Mouse (Mus musculus) hindbrain, embryonic 13.5 days (tissue): ENCODE data around the gene Fam193b. TPM values are rescaled to one million over a fixed set of nuclear protein-coding genes. Genes with fewer than 3 reads are reported as not detected.
A peak's percentile ranks its signal among the peaks of the same experiment; 100 is the strongest.
"Not testable (repeated sequence)": the region's sequence is repeated elsewhere in the genome, so short reads cannot be mapped to it uniquely, and the experiment has no call there.

Experiments used
- ATAC-seq: fragments of 200-750 bp; cut with Nextera tagmentation; 2 replicates; pipeline ENCODE4 v1.8.0; 2017; ENCODE audit warnings: moderate TSS enrichment; ENCODE audit not compliant: low FRiP score
- H3K27ac ChIP-seq: fragments of 300-500 bp; sonication (generic); 2 replicates; pipeline ENCODE4 v1.5.1; 2015; ENCODE audit warnings: inconsistent platforms, mild to moderate bottlenecking, moderate library complexity
- H3K27me3 ChIP-seq: fragments of 300-500 bp; sonication (generic); 2 replicates; pipeline ENCODE4 v1.6.1; 2015; ENCODE audit warnings: mild to moderate bottlenecking, inconsistent platforms
- H3K36me3 ChIP-seq: fragments of 300-500 bp; sonication (generic); 2 replicates; pipeline ENCODE4 v1.6.1; 2015; ENCODE audit warnings: mild to moderate bottlenecking, inconsistent platforms
- H3K4me1 ChIP-seq: fragments of 300-500 bp; sonication (generic); replicated peaks from 2 replicates; pipeline ENCODE4 v1.6.1; 2015; ENCODE audit warnings: inconsistent platforms
- H3K4me2 ChIP-seq: fragments of 300-500 bp; sonication (generic); 2 replicates; pipeline ENCODE4 v1.6.1; 2015; ENCODE audit warnings: inconsistent platforms, mild to moderate bottlenecking, moderate library complexity
- H3K4me3 ChIP-seq: fragments of 300-500 bp; sonication (generic); 2 replicates; pipeline ENCODE4 v1.5.1; 2015; ENCODE audit warnings: mild to moderate bottlenecking, inconsistent platforms
- H3K9ac ChIP-seq: fragments of 300-500 bp; sonication (generic); 2 replicates; pipeline ENCODE4 v1.6.1; 2015; ENCODE audit warnings: mild to moderate bottlenecking, inconsistent platforms
- H3K9me3 ChIP-seq: fragments of 300-500 bp; sonication (generic); 2 replicates; pipeline ENCODE4 v1.6.1; 2016; ENCODE audit warnings: inconsistent platforms
- WGBS: fragments of 180-500 bp; shearing (Covaris S2); methylation state at CpG from one replicate; pipeline ENCODE4 v1.1.7; 2015; 5-methylcytosine and 5-hydroxymethylcytosine counted together
- polyA plus RNA-seq: library from polyadenylated mRNA; unstranded; fragments of >200 nt; fragmentation: Nextera tagmentation; extraction: Ambion mirVana; gene quantifications from 2 replicates; pipeline ENCODE4 v1.2.1, GENCODE M21; 2015

Gene Fam193b
- polyA plus RNA-seq, 1 experiment from 2014 or later, result 57.0 TPM

DNA sequence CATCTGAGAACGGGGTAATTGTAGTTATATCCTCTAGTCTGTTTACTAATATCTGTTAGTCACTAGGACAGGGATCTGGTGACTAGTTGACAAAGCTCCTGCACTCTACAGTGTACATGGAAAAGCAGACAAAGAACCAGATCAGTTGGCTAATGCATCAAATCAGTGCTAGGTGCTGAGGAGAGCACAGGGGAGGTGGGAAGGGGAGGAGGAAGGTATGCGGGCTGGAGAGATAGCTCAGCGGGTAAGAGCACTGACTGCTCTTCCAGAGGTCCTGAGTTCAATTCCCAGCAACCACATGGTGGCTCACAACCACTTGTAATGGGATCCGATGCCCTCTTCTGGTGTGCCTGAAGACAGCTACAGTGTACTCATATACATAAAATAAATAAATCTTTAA lies 2.4 kb downstream of the Fam193b start:
- 96% methylated on average over 4 of the region's 4 CpGs for WGBS
- not testable (repeated sequence) for ATAC-seq

DNA sequence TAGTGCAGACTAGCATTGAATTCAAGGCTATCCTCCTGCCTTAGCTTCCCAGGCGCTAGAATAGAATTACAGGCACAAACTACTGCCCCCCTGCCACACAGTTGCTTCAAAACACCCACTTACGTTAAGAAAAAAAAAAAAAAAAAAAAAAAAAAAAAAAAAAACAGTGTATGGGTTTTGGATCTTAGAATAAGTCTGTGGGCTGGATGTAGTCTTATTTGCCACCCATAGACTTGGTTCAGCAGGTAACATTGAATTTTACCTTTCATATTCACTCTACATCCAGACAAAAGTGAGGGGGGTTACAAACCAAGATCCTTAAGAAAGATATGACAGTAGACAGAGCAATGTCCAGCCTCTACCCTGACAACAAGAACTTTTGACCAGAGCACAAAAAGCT lies 3.0 kb downstream of the Fam193b start:
- Histone ChIP-seq H3K4me1 (peaks cover 47% of the 10 kb centered on the region), H3K9ac (no peak overlapping the region)
- WGBS, result 84% methylated on average over 2 of the region's 2 CpGs

More for the DNA sequence above, 2.4 kb downstream of the Fam193b start:
- not testable (repeated sequence) for H3K27me3 ChIP-seq, H3K9me3 ChIP-seq, H3K9ac ChIP-seq, H3K27ac ChIP-seq, H3K4me3 ChIP-seq
- peaks cover 47% of the 10 kb centered on the region for H3K4me1 ChIP-seq
- H3K4me2 ChIP-seq, result 0 out of 2 replicates have a peak overlapping the region, but pooled peaks have one; percentile 2
- H3K36me3 ChIP-seq, result peaks cover 18% of the 10 kb centered on the region

DNA sequence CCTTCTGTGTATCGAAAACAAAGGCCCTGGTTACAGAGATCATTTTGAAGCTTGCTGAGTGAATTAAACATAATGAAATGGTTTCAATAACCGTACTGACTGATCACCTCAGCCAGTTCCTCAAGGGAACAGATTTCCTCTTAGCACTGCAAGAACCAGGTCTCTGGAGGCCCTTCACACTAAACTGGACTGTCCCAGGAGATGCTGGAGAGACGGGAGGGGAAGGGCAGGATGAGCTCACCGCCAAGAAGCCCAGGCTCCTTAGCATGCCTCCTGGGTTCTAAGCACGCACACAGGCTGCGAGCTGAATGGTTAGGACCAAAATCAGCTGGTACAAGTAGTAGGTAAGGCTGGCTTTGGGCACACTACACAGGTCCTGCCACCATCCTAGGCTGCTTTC lies 3.9 kb downstream of the Fam193b start:
- no peak overlapping the region for H3K27ac ChIP-seq
- no peak for ATAC-seq
- peaks cover 18% of the 10 kb centered on the region for H3K36me3 ChIP-seq
- H3K4me2 ChIP-seq, result no peak overlapping the region
- H3K27me3 ChIP-seq, result no peaks in the 10 kb centered on the region
- 86% methylated on average over 6 of the region's 6 CpGs for WGBS
- H3K4me3 ChIP-seq, result no peak overlapping the region
- H3K9ac ChIP-seq, result peak overlapping the region; percentile 43; the same call in 1 of the 2 replicates
- peaks cover 43% of the 10 kb centered on the region for H3K4me1 ChIP-seq
- H3K9me3 ChIP-seq, result no peaks in the 10 kb centered on the region

More for the DNA sequence above, 3.0 kb downstream of the Fam193b start:
- Histone ChIP-seq H3K27ac (no peak overlapping the region), H3K4me2 (0 out of 2 replicates have a peak overlapping the region, but pooled peaks have one; percentile 2), H3K9me3 (no peaks in the 10 kb centered on the region), H3K27me3 (no peaks in the 10 kb centered on the region), H3K36me3 (peaks cover 18% of the 10 kb centered on the region), H3K4me3 (no peak overlapping the region)
- ATAC-seq, result no peak

DNA sequence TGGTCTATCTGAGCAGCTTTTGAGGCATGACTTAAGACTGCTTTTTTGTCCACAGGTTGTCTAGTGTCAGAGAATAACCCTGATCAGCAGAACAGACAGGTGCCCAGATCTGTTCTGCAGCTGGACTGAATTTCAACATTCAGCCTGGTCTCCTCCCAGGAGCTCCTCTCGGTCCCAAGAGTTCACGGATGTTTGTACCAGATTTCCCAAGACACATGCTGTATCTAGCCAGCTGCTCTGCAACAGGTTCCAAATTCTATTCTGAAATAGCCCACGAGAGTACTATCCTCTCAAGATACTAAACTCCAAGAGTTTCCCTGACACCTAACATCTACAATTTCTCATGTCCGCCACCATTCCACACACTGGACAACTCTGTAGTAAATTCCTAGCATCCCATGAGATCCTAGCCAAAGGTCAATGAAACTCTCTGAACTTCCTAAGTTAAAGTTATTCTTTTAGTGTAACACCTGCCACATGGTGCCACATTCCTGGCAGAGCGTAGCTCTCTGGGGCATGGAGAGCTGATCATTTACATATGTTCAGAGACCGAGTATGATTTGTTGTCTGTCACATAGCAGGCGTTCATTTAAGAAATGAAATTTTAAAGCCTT lies 7.5 kb downstream of the Fam193b start:
- Histone ChIP-seq H3K9ac (no peak overlapping the region), H3K4me2 (no peak overlapping the region), H3K36me3 (peaks cover 18% of the 10 kb centered on the region), H3K27ac (no peak overlapping the region), H3K4me1 (peaks cover 32% of the 10 kb centered on the region), H3K9me3 (no peaks in the 10 kb centered on the region), H3K27me3 (no peaks in the 10 kb centered on the region), H3K4me3 (no peak overlapping the region)
- WGBS, result 86% methylated on average over 7 of the region's 7 CpGs
- no peak for ATAC-seq

DNA sequence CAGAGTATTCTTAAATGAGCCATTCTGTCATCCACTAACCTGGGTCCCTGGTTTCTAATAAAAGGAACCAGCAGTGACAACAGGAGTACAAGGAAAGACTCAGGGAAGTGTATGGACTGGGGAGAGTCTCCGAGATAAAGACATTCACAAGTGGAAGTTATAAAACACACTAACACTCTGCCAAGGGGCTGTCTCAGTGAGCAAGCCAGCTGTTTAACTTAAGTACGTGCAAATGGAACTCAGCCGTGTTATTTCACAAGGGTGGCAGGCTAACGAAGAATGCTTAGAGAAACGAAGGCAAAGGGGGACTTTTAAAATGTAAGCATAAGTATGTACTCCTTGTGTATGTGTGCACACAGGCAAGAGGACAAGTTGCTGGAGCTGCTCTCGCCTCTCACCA lies 13.4 kb downstream of the Fam193b start:
- Histone ChIP-seq H3K27me3 (no peaks in the 10 kb centered on the region), H3K4me2 (no peak overlapping the region), H3K4me3 (no peak overlapping the region), H3K4me1 (peaks cover 12% of the 10 kb centered on the region), H3K9ac (no peak overlapping the region), H3K36me3 (peaks cover 42% of the 10 kb centered on the region), H3K9me3 (no peaks in the 10 kb centered on the region), H3K27ac (no peak overlapping the region)
- no peak for ATAC-seq
- WGBS, result 95% methylated on average over 6 of the region's 6 CpGs

DNA sequence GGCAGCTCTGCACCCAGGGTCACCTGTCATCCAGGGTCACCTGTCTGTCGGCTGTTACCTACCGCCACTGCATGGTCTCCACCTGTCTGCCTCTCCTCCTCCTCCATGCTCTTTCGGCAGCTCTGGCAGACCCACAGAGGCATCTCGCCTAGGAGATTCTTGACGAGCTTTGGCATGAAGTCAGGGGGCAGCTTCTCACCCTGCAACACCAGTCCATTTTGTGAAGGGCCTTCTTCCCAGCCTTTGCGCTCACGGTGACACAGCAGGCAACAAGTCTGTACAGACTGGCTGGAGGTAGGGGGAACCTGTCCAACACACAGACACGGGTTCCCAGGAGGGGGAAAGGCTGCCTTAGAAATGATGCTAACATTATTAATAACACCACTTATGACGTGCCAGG lies 15.0 kb downstream of the Fam193b start:
- no peak overlapping the region for H3K4me3 ChIP-seq
- no peaks in the 10 kb centered on the region for H3K27me3 ChIP-seq
- H3K9ac ChIP-seq, result no peak overlapping the region
- no peak overlapping the region for H3K4me2 ChIP-seq
- peaks cover 57% of the 10 kb centered on the region for H3K36me3 ChIP-seq
- no peaks in the 10 kb centered on the region for H3K9me3 ChIP-seq
- no peak for ATAC-seq
- no peak overlapping the region for H3K27ac ChIP-seq
- WGBS, result 92% methylated on average over 9 of the region's 9 CpGs
- peaks cover 12% of the 10 kb centered on the region for H3K4me1 ChIP-seq

DNA sequence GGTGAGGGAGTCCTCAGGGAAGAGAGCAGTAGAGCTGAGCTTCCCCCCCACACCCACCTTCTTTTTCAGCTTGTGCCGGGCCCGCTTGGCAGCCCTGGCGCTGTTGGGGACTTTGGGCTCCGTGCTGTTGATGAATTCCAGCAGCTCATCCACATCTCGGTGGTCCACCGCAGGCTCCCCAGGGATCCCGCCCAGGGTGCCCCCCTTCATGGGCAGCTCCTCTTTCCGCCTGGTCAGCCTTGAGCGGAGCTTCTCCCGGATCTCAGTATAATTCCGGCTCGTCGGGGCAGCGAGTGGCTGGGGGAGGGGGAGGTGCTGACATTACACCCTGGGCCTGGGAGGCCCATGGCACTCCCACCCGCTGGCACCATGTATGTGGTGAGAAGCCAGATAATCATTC lies 21.9 kb downstream of the Fam193b start:
- Histone ChIP-seq H3K9me3 (no peaks in the 10 kb centered on the region), H3K4me1 (no peaks in the 10 kb centered on the region), H3K27ac (no peak overlapping the region), H3K27me3 (no peaks in the 10 kb centered on the region), H3K4me2 (no peak overlapping the region), H3K36me3 (peaks cover 98% of the 10 kb centered on the region), H3K9ac (no peak overlapping the region), H3K4me3 (no peak overlapping the region)
- 96% methylated on average over 15 of the region's 15 CpGs for WGBS
- no peak for ATAC-seq

DNA sequence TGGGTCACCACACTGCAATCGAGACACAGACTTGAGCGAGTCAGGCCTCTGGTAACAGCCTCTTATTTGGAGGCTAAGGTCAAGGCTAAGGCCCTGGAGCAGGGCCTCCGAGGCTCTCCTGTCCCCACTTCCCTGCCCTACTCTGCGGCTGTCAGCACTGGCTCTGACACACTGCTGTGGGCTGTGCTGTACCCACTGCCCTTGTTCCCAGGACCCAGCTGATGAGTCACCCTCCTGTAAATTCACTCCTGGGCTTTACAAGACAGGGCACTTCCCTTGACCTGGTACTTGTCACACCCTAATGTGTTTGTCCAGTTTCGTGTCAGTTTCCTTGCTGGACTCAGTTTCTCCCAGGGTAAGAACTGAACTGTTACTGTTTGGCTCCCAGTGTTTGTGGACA lies 22.5 kb downstream of the Fam193b start:
- H3K4me1 ChIP-seq, result no peaks in the 10 kb centered on the region
- ATAC-seq, result no peak
- WGBS, result 95% methylated on average over 5 of the region's 5 CpGs
- H3K9ac ChIP-seq, result no peak overlapping the region
- H3K27ac ChIP-seq, result no peak overlapping the region
- H3K36me3 ChIP-seq, result peaks cover 98% of the 10 kb centered on the region
- no peak overlapping the region for H3K4me3 ChIP-seq
- H3K27me3 ChIP-seq, result no peaks in the 10 kb centered on the region
- no peak overlapping the region for H3K4me2 ChIP-seq
- no peaks in the 10 kb centered on the region for H3K9me3 ChIP-seq

DNA sequence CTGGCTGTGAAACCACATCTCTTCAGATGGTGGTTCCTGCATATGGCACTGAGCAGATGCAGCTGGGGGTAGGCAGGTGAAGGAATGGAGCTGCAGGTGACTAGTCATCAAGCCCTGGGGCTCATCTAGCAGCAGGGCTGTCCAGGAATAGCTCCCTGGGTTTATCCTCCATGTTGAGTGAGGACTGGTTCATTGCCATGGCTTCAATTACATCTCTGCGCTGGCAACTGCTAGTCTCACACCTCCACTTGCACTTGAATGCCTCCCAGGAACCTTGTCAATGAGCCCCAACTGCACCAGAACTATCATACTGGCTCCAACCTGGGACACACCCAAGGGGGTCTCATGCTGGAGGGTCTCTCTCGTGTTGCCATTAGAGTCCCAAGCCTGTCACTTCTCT lies 23.0 kb downstream of the Fam193b start:
- no peak overlapping the region for H3K4me2 ChIP-seq
- WGBS, result 96% methylated on average over 2 of the region's 2 CpGs
- H3K27me3 ChIP-seq, result no peaks in the 10 kb centered on the region
- no peak for ATAC-seq
- H3K27ac ChIP-seq, result no peak overlapping the region
- H3K4me1 ChIP-seq, result no peaks in the 10 kb centered on the region
- no peak overlapping the region for H3K9ac ChIP-seq
- H3K9me3 ChIP-seq, result no peaks in the 10 kb centered on the region
- no peak overlapping the region for H3K4me3 ChIP-seq
- peaks cover 98% of the 10 kb centered on the region for H3K36me3 ChIP-seq

DNA sequence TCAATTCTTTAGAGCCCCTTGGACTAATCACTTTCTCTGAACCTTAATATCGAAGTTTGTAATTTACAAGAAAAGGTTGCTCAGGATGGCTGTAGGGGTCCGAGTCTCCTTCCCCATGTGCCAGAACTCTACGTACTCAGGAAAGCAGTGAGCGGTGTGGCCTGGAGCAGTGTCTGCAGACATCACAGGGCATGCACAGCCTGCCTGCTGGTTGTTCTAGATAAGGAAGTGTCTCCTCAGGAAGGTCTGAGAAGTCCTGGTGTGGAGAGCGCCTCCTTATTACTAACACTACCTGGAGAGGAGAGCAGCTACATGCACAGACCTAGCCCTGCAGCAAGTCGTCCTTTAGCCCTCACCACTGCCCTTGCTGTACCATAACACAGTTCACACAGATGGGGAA lies 26.1 kb downstream of the Fam193b start:
- Histone ChIP-seq H3K27me3 (no peaks in the 10 kb centered on the region), H3K36me3 (peaks cover 100% of the 10 kb centered on the region), H3K4me2 (no peak overlapping the region), H3K9ac (no peak overlapping the region), H3K4me1 (no peaks in the 10 kb centered on the region), H3K9me3 (no peaks in the 10 kb centered on the region), H3K27ac (no peak overlapping the region), H3K4me3 (no peak overlapping the region)
- ATAC-seq, result no peak
- WGBS, result 89% methylated on average over 6 of the region's 6 CpGs

DNA sequence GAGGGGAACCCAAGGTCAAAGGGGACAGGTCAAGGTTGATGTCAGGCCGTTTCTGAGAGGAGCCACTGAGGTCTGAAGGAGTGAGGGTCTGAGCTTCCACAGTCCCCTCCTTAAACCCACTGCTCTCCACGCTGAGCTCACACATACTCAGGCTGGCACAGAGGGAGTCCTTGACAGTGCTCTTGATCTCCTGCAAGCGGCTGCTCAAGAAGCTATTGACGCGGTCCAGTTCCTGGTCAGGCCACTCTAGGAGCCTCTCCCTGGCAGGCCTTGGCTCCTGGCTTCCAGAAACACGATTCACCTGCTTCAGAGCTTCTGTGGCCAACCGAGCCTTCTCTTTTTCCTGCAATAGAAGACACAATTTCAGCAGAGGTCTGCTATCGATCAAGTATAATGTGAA lies 27.5 kb downstream of the Fam193b start:
- Histone ChIP-seq H3K9ac (no peak overlapping the region), H3K4me3 (no peak overlapping the region), H3K27me3 (no peaks in the 10 kb centered on the region), H3K4me1 (no peaks in the 10 kb centered on the region), H3K36me3 (peaks cover 100% of the 10 kb centered on the region), H3K27ac (no peak overlapping the region), H3K9me3 (no peaks in the 10 kb centered on the region), H3K4me2 (no peak overlapping the region)
- WGBS, result 96% methylated on average over 8 of the region's 8 CpGs
- ATAC-seq, result no peak

DNA sequence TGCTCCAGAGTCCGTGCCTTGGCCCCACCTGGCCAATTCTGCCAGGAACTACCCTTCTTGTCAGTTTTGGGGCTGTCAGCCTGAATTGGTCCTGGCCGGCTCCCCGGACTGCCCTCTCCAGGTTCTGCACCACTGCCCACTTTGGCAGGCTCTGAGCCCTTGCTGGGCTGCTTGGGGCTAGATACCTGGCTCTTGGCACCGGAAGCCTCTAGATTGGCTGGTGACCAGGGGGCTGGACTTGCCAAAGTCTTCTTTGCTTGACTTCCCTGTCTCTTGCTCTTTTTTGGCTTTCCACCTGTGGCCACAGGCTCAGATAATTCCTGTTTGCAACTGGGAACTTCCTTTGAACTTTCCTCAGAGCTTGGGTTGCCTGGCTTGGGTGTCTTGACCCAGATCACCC lies 28.0 kb downstream of the Fam193b start:
- H3K36me3 ChIP-seq, result peaks cover 100% of the 10 kb centered on the region
- H3K4me3 ChIP-seq, result no peak overlapping the region
- H3K4me1 ChIP-seq, result no peaks in the 10 kb centered on the region
- no peaks in the 10 kb centered on the region for H3K9me3 ChIP-seq
- WGBS, result 96% methylated on average over 4 of the region's 4 CpGs
- no peak overlapping the region for H3K27ac ChIP-seq
- H3K9ac ChIP-seq, result no peak overlapping the region
- no peak overlapping the region for H3K4me2 ChIP-seq
- ATAC-seq, result no peak
- no peaks in the 10 kb centered on the region for H3K27me3 ChIP-seq

DNA sequence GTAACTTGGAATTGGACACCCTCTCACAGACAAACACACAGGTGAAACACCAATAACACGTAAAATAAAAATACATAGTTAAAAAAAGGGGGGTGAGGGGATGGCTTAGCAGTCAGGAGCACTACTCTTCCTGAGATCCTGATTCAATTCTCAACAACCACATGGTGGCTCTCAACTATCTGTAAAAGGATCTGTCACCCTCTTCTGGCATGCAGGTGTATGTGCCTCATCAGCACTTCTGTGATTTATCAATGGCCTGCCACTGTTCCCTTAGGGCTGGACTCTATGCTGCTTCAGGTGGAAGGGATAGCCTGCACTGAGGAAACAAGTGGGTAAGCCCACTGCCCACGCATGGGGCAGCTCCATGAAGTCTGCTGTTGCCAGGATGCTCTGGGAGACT lies 30.0 kb downstream of the Fam193b start:
- H3K27me3 ChIP-seq, result no peaks in the 10 kb centered on the region

More for the DNA sequence above, 30.0 kb downstream of the Fam193b start:
- ATAC-seq, result no peak
- H3K4me1 ChIP-seq, result peaks cover 4% of the 10 kb centered on the region
- H3K27ac ChIP-seq, result no peak overlapping the region
- peaks cover 86% of the 10 kb centered on the region for H3K36me3 ChIP-seq
- H3K9ac ChIP-seq, result no peak overlapping the region
- H3K9me3 ChIP-seq, result no peaks in the 10 kb centered on the region
- WGBS, result 88% methylated on average over 2 of the region's 2 CpGs
- no peak overlapping the region for H3K4me2 ChIP-seq
- no peak overlapping the region for H3K4me3 ChIP-seq
